Mouse (Mus musculus): ENCODE data around the gene Foxc1. TPM values are rescaled to one million over a fixed set of nuclear protein-coding genes. Genes with fewer than 3 reads are reported as not detected.
A peak's percentile ranks its signal among the peaks of the same experiment; 100 is the strongest.

Gene Foxc1
- polyA plus RNA-seq (2014; fragmentation: Nextera tagmentation; extraction: Ambion mirVana), result 5.6 and 6.1 TPM in 2 replicates

DNA sequence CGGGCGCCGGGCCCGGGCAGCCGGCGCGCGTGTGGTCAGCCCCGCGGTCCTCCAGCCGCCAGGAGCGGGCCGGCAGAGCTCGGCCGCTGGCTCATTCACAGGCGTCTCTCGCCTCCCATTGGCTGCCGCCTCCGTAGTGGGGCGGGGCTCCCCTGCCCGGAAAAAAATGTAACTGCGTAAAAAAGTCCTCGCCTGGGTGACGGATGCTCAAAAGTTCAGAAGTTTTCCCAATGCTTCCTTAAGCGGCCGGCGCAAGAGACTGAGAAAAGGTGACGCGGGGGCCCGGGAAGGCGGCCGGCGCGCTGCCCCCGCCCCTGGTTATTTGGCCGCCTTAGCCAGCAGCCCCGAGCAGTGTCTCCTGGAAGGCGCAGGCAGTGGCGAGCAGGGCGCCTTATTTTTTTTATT is at the start of gene Foxc1:
Foxc1 (plus strand) TSS at position 206 of the 405 bp plus-strand sequence.
- Histone ChIP-seq H3K4me2 (replicated peaks; ENCODE audit: low read depth, low read length) (peak within 1 kb of the TSS; percentile 71), H3K27me3 (ENCODE audit: control insufficient read depth, insufficient read depth, low read length) (peaks cover 78% of the 10 kb centered on the region), H3K9ac (ENCODE audit: low read depth, low read length) (peak within 1 kb of the TSS; percentile 61), H3K9me3 (ENCODE audit: control insufficient read depth, low read length) (no peaks in the 10 kb centered on the region), H3K4me1 (replicated peaks; ENCODE audit: control insufficient read depth, insufficient read depth, low read length) (peaks cover 11% of the 10 kb centered on the region), H3K4me3 (ENCODE audit: low read depth, low read length) (peak within 1 kb of the TSS; percentile 48), H3K36me3 (ENCODE audit: control insufficient read depth, insufficient read depth, low read length) (no peaks in the 10 kb centered on the region), H3K27ac (ENCODE audit: low read depth, low read length) (peak within 1 kb of the TSS; percentile 60)
- ATAC-seq (ENCODE audit: low FRiP score) (peak; percentile 91), DNase-seq (ENCODE audit: low spot score) (peak; percentile 83)
- WGBS, result 1% methylated on average over 31 of the region's 40 CpGs

DNA sequence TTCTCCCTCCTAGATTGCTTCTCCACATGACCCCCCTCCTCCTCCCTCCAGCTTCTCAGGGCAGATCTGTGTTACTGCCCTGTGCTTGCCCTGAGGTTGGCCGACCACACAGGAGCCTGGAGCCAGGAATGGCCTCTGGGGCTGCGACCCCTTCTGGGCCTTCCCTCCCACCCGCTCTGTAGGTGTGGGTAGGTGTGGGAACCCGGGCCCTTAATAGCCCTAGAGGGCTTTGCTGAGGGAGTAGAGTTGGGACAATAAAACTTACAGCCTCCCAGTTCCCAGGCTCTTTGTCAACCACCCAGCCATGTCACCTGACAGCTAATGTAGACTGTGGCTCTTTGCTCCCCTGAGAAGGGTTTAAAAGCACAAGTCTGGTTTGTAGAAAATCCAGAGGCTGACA is 46.0 kb upstream of the Foxc1 start:
- WGBS, result 34% methylated on average over 4 of the region's 4 CpGs
- Histone ChIP-seq H3K9me3 (ENCODE audit: control insufficient read depth, low read length) (no peaks in the 10 kb centered on the region), H3K27ac (ENCODE audit: low read depth, low read length) (no peak overlapping the region), H3K4me3 (ENCODE audit: low read depth, low read length) (no peak overlapping the region), H3K27me3 (ENCODE audit: control insufficient read depth, insufficient read depth, low read length) (no peaks in the 10 kb centered on the region), H3K4me2 (replicated peaks; ENCODE audit: low read depth, low read length) (no peak overlapping the region), H3K4me1 (replicated peaks; ENCODE audit: control insufficient read depth, insufficient read depth, low read length) (no peaks in the 10 kb centered on the region), H3K36me3 (ENCODE audit: control insufficient read depth, insufficient read depth, low read length) (no peaks in the 10 kb centered on the region), H3K9ac (ENCODE audit: low read depth, low read length) (no peak overlapping the region)
- no peak for DNase-seq (ENCODE audit: low spot score)
- no peak for ATAC-seq (ENCODE audit: low FRiP score)

DNA sequence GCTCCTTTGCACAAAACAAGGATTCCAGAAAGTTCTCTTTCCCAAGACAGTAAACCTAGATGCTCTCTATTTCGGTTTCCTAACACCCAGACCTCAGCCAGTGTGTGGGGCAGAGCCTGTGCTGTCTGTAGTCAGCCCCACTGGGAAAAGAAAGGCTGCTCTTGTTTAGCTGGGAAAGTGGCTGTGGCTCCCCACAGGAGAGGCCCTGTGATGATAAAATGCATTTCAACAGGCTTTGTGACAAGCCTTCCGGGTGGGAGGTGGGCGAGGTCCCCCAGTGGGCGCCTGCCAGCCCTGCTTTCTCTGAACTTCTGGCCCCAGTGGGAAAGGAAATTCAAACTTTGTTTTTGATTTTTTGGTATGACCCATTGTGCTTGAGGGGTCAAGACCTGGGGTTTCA is 45.4 kb upstream of the Foxc1 start:
- no peak overlapping the region for H3K4me2 ChIP-seq (replicated peaks; ENCODE audit: low read depth, low read length)
- H3K27ac ChIP-seq (ENCODE audit: low read depth, low read length), result no peak overlapping the region
- H3K9me3 ChIP-seq (ENCODE audit: control insufficient read depth, low read length), result no peaks in the 10 kb centered on the region
- DNase-seq (ENCODE audit: low spot score), result no peak
- H3K4me1 ChIP-seq (replicated peaks; ENCODE audit: control insufficient read depth, insufficient read depth, low read length), result no peaks in the 10 kb centered on the region
- no peak overlapping the region for H3K9ac ChIP-seq (ENCODE audit: low read depth, low read length)
- H3K4me3 ChIP-seq (ENCODE audit: low read depth, low read length), result no peak overlapping the region
- 55% methylated on average over 4 of the region's 4 CpGs for WGBS
- ATAC-seq (ENCODE audit: low FRiP score), result no peak
- no peaks in the 10 kb centered on the region for H3K27me3 ChIP-seq (ENCODE audit: control insufficient read depth, insufficient read depth, low read length)
- no peaks in the 10 kb centered on the region for H3K36me3 ChIP-seq (ENCODE audit: control insufficient read depth, insufficient read depth, low read length)

DNA sequence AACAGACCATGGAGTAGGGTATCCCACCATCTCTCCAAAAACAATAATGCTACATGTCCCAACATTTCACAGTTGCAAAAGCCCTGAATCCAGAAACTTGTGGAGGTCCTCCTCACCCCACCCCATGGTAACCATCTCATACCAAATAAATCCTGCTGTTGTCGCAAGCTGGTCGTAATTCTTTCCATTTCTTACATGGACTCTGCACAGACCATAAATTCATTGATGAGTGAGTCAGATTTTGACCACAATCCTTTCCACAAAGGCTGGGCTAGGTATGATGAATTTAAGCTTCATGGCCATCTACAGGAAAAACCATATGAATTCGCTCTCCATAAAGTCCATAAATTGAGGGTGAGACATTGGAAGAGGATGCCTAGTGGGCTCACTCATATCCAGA is 42.0 kb upstream of the Foxc1 start:
- Histone ChIP-seq H3K9ac (ENCODE audit: low read depth, low read length) (no peak overlapping the region), H3K36me3 (ENCODE audit: control insufficient read depth, insufficient read depth, low read length) (no peaks in the 10 kb centered on the region), H3K4me2 (replicated peaks; ENCODE audit: low read depth, low read length) (no peak overlapping the region), H3K4me3 (ENCODE audit: low read depth, low read length) (no peak overlapping the region), H3K27me3 (ENCODE audit: control insufficient read depth, insufficient read depth, low read length) (no peaks in the 10 kb centered on the region), H3K27ac (ENCODE audit: low read depth, low read length) (no peak overlapping the region), H3K4me1 (replicated peaks; ENCODE audit: control insufficient read depth, insufficient read depth, low read length) (no peaks in the 10 kb centered on the region), H3K9me3 (ENCODE audit: control insufficient read depth, low read length) (no peaks in the 10 kb centered on the region)
- no peak for ATAC-seq (ENCODE audit: low FRiP score)
- 94% methylated on average over 3 of the region's 3 CpGs for WGBS
- DNase-seq (ENCODE audit: low spot score), result no peak

DNA sequence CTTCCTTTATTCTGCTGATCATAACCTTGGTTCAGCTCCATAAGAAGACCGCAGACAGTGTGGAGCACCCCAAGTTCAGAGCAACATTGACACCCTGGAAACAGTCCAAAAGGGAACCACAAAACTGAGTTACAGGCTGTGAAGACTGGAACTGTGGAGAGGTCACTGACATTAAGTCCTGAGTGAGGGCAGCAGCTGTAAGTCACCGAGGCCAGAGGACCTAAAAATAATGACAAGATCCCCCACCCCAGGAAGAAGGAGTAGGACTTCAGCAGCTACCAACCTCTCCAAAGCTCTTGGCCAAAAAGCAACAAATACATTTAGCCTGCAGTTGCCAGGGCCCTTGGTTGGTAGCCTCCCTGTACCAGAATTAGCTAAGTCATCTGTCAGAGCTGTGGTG is 40.9 kb upstream of the Foxc1 start:
- Histone ChIP-seq H3K9ac (ENCODE audit: low read depth, low read length) (no peak overlapping the region), H3K9me3 (ENCODE audit: control insufficient read depth, low read length) (no peaks in the 10 kb centered on the region), H3K4me2 (replicated peaks; ENCODE audit: low read depth, low read length) (no peak overlapping the region), H3K4me3 (ENCODE audit: low read depth, low read length) (no peak overlapping the region), H3K27ac (ENCODE audit: low read depth, low read length) (no peak overlapping the region), H3K36me3 (ENCODE audit: control insufficient read depth, insufficient read depth, low read length) (no peaks in the 10 kb centered on the region), H3K4me1 (replicated peaks; ENCODE audit: control insufficient read depth, insufficient read depth, low read length) (no peaks in the 10 kb centered on the region), H3K27me3 (ENCODE audit: control insufficient read depth, insufficient read depth, low read length) (no peaks in the 10 kb centered on the region)
- no peak for DNase-seq (ENCODE audit: low spot score)
- ATAC-seq (ENCODE audit: low FRiP score), result no peak
- 83% methylated on average over 2 of the region's 2 CpGs for WGBS

DNA sequence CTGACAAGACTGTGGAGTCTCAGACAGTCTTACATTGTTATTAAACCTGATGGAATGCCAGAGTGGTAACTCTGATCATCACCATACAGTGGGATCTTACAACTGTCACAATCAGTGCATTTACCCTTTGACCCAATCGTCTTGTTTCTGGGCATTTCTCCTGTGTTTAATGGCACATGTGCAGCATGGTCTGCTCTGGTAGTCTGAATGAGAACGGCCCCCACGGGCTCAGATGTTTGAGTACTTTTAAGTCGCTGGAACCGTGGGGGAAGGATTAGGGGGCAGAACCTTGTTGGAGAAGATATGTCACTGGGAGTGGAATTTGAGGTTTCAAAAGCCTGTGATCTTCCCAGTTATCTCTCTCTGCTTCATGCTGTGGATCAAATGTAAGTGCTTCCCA is 33.6 kb upstream of the Foxc1 start:
- H3K9ac ChIP-seq (ENCODE audit: low read depth, low read length), result no peak overlapping the region
- no peak overlapping the region for H3K4me2 ChIP-seq (replicated peaks; ENCODE audit: low read depth, low read length)
- no peak overlapping the region for H3K4me3 ChIP-seq (ENCODE audit: low read depth, low read length)
- H3K9me3 ChIP-seq (ENCODE audit: control insufficient read depth, low read length), result no peaks in the 10 kb centered on the region
- no peak for ATAC-seq (ENCODE audit: low FRiP score)
- no peaks in the 10 kb centered on the region for H3K27me3 ChIP-seq (ENCODE audit: control insufficient read depth, insufficient read depth, low read length)
- H3K36me3 ChIP-seq (ENCODE audit: control insufficient read depth, insufficient read depth, low read length), result no peaks in the 10 kb centered on the region
- no peaks in the 10 kb centered on the region for H3K4me1 ChIP-seq (replicated peaks; ENCODE audit: control insufficient read depth, insufficient read depth, low read length)
- H3K27ac ChIP-seq (ENCODE audit: low read depth, low read length), result no peak overlapping the region
- 86% methylated on average over 5 of the region's 5 CpGs for WGBS
- DNase-seq (ENCODE audit: low spot score), result no peak

DNA sequence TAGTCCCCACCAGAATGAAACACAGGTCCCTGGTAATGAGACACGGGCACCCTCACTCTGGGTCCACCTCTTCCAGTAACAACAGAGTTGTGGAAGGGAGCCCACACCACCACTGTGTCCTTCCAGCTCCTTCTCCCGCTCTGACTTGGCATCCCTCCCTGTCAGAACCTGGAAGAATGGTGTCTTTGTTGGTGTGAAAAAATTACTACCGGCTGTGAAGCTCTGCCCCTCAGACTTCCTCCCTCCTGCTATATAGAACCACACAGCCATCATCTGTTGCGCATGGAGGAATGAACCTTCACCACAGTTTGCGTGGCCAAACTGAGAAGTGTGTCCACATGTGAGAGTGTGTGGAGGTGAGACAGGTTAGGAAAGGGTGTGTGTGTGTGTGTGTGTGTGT is 30.7 kb upstream of the Foxc1 start:
- DNase-seq (ENCODE audit: low spot score) (no peak), ATAC-seq (ENCODE audit: low FRiP score) (no peak)
- H3K9ac ChIP-seq (ENCODE audit: low read depth, low read length), result no peak overlapping the region
- no peaks in the 10 kb centered on the region for H3K27me3 ChIP-seq (ENCODE audit: control insufficient read depth, insufficient read depth, low read length)
- H3K36me3 ChIP-seq (ENCODE audit: control insufficient read depth, insufficient read depth, low read length), result no peaks in the 10 kb centered on the region
- no peak overlapping the region for H3K4me2 ChIP-seq (replicated peaks; ENCODE audit: low read depth, low read length)
- WGBS, result 78% methylated on average over 5 of the region's 5 CpGs
- H3K9me3 ChIP-seq (ENCODE audit: control insufficient read depth, low read length), result no peaks in the 10 kb centered on the region
- H3K4me1 ChIP-seq (replicated peaks; ENCODE audit: control insufficient read depth, insufficient read depth, low read length), result no peaks in the 10 kb centered on the region
- no peak overlapping the region for H3K27ac ChIP-seq (ENCODE audit: low read depth, low read length)
- H3K4me3 ChIP-seq (ENCODE audit: low read depth, low read length), result no peak overlapping the region

DNA sequence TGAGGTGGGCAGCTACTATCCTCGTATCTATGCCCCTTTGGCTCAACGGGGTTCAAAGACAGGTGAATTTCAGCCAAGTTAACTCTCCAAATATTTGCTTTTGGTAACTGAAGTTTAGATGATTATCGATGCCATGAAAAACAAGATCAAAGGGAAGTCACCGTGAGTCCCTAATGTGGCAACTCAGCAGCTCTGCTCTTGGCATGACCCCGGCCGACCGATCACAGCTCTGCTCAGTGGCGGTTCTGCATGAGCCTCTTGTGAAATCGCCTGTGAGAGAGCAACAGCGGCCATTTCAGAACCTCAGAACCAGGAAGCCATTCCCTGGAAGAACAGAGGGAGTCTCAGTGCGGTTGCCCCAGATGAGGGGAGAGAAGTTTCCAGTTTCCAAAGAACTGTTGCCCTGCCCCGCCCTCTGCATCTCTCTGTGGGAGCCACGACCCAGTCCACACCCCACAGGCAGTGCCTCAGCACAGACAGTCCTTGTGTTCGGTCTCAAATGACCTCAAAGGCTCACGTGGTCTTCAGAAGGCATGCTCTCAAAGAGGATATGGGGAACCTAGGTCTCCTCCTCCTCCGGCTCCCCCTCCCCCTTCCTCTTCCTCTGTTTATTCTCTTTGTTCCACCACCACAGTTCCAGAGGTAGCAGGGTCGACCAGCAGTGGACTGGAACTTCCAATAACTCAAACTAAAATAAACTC is 27.0 kb upstream of the Foxc1 start:
- H3K27ac ChIP-seq (ENCODE audit: low read depth, low read length), result no peak overlapping the region
- H3K36me3 ChIP-seq (ENCODE audit: control insufficient read depth, insufficient read depth, low read length), result no peaks in the 10 kb centered on the region
- no peak overlapping the region for H3K4me2 ChIP-seq (replicated peaks; ENCODE audit: low read depth, low read length)
- WGBS, result 75% methylated on average over 17 of the region's 17 CpGs
- no peak overlapping the region for H3K4me3 ChIP-seq (ENCODE audit: low read depth, low read length)
- no peak overlapping the region for H3K9ac ChIP-seq (ENCODE audit: low read depth, low read length)
- ATAC-seq (ENCODE audit: low FRiP score) (no peak), DNase-seq (ENCODE audit: low spot score) (no peak)
- H3K4me1 ChIP-seq (replicated peaks; ENCODE audit: control insufficient read depth, insufficient read depth, low read length), result no peaks in the 10 kb centered on the region
- H3K9me3 ChIP-seq (ENCODE audit: control insufficient read depth, low read length), result no peaks in the 10 kb centered on the region
- H3K27me3 ChIP-seq (ENCODE audit: control insufficient read depth, insufficient read depth, low read length), result no peaks in the 10 kb centered on the region

DNA sequence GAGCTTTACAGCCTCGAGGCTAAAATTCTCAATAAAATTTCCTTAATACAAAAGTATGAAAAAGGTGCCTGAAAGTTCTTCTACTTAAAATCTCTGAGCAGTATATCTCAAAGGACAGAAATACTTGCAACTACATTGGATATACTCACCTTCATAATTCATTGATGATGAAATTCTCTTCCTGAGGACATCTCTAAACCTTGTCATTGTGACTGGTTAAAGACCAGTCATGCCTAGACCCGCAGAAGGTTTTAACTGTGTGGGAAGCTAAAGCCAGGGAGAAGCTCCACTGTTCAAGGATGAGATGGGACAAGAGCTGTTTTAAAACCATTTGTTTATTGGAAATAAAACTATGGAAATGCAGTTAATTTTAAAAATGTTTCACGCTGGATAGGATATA is 26.1 kb upstream of the Foxc1 start:
- ATAC-seq (ENCODE audit: low FRiP score) (no peak), DNase-seq (ENCODE audit: low spot score) (no peak)
- Histone ChIP-seq H3K9ac (ENCODE audit: low read depth, low read length) (no peak overlapping the region), H3K4me1 (replicated peaks; ENCODE audit: control insufficient read depth, insufficient read depth, low read length) (no peaks in the 10 kb centered on the region), H3K27me3 (ENCODE audit: control insufficient read depth, insufficient read depth, low read length) (no peaks in the 10 kb centered on the region), H3K9me3 (ENCODE audit: control insufficient read depth, low read length) (no peaks in the 10 kb centered on the region), H3K4me3 (ENCODE audit: low read depth, low read length) (no peak overlapping the region), H3K36me3 (ENCODE audit: control insufficient read depth, insufficient read depth, low read length) (no peaks in the 10 kb centered on the region), H3K4me2 (replicated peaks; ENCODE audit: low read depth, low read length) (no peak overlapping the region), H3K27ac (ENCODE audit: low read depth, low read length) (no peak overlapping the region)
- 93% methylated on average over 3 of the region's 3 CpGs for WGBS
